Mouse (Mus musculus) CH12.LX (cell line): Measurements from ENCODE around the gene Hoxb2. TPM values are rescaled to one million over a fixed set of nuclear protein-coding genes. Genes with fewer than 3 reads are reported as not detected.

ENCODE experiments used
- DNase-seq: peaks from one replicate; pipeline ENCODE4 v3.0.0-alpha.2; 2013; ENCODE audit errors: extremely low read depth
- H3K27ac ChIP-seq: 2 replicates; pipeline ENCODE4 v1.5.1; 2012; ENCODE audit warnings: low read depth, mild to moderate bottlenecking, control low read depth, moderate library complexity; ENCODE audit not compliant: insufficient read depth
- H3K27me3 ChIP-seq: replicated peaks from 2 replicates; pipeline ENCODE3; 2012; ENCODE audit warnings: inconsistent platforms
- H3K36me3 ChIP-seq, 2 experiments: replicated peaks in 1 of 2; 2 replicates each; pipeline versions ENCODE3 to v1.6.1; 2012; ENCODE audit warnings: inconsistent platforms in 1 of 2, low read length in 1 of 2, mild to moderate bottlenecking in 1 of 2, mixed read lengths in 1 of 2, moderate library complexity in 1 of 2; ENCODE audit not compliant: control insufficient read depth in 1 of 2, insufficient read depth in 1 of 2
- H3K4me1 ChIP-seq, 2 experiments: 2 replicates each; pipeline ENCODE4 v1.6.1; 2012; ENCODE audit warnings: inconsistent platforms in 1 of 2, moderate library complexity in 1 of 2; ENCODE audit not compliant: insufficient read depth in 2 of 2, control insufficient read depth in 1 of 2
- H3K4me2 ChIP-seq: 2 replicates; pipeline ENCODE4 v1.6.1; 2012; ENCODE audit warnings: low read depth, mild to moderate bottlenecking, control low read depth; ENCODE audit not compliant: poor library complexity, insufficient read depth, severe bottlenecking
- H3K4me3 ChIP-seq, 3 experiments: fragments of 150-350 bp in 1 of 3; sonication (generic) in 1 of 3; replicated peaks in 1 of 3; 2 replicates each; pipeline versions ENCODE3 to v1.5.1; 2011 to 2012; ENCODE audit warnings: low read depth in 2 of 3, low read length in 2 of 3, mild to moderate bottlenecking in 2 of 3, moderate library complexity in 2 of 3, control low read depth in 1 of 3, improper control_type of control experiment in 1 of 3, inconsistent platforms in 1 of 3, mixed read lengths in 1 of 3; ENCODE audit not compliant: poor library complexity in 1 of 3
- H3K79me2 ChIP-seq: replicated peaks from 2 replicates; pipeline ENCODE4 v1.6.1; 2012; ENCODE audit warnings: mild to moderate bottlenecking, moderate library complexity; ENCODE audit not compliant: control insufficient read depth, poor library complexity, insufficient read depth, severe bottlenecking; ENCODE audit errors: extremely low read depth
- H3K9ac ChIP-seq: 2 replicates; pipeline ENCODE4 v1.6.1; 2012; ENCODE audit warnings: low read depth, mild to moderate bottlenecking, control low read depth, moderate library complexity; ENCODE audit not compliant: insufficient read depth
- H3K9me3 ChIP-seq: replicated peaks from 2 replicates; pipeline ENCODE3; 2012; ENCODE audit warnings: low read length, inconsistent platforms, mixed read lengths
- ETS1 ChIP-seq: conservative IDR thresholded peaks from 2 replicates; pipeline ENCODE4 v1.6.1; 2012; ENCODE audit warnings: low read depth, mild to moderate bottlenecking, inconsistent platforms, low read length, improper control_type of control experiment, moderate library complexity
- HCFC1 ChIP-seq: IDR thresholded peaks from 2 replicates; pipeline ENCODE4 v1.6.1; 2012; ENCODE audit warnings: low read depth, mild to moderate bottlenecking, inconsistent platforms, low read length, improper control_type of control experiment
- JUN ChIP-seq: IDR thresholded peaks from 2 replicates; pipeline ENCODE4 v1.6.1; 2011; ENCODE audit warnings: low read depth, mild to moderate bottlenecking, low read length, improper control_type of control experiment, moderate library complexity; ENCODE audit not compliant: insufficient read depth
- KAT2A ChIP-seq: IDR thresholded peaks from 2 replicates; pipeline ENCODE4 v1.6.1; 2012; ENCODE audit warnings: low read length, improper control_type of control experiment, inconsistent platforms; ENCODE audit not compliant: insufficient replicate concordance
- MAZ ChIP-seq: IDR thresholded peaks from 2 replicates; pipeline ENCODE4 v1.6.1; 2012; ENCODE audit warnings: low read depth, mild to moderate bottlenecking, inconsistent platforms, low read length, improper control_type of control experiment, moderate library complexity
- MEF2A ChIP-seq: IDR thresholded peaks from 2 replicates; pipeline ENCODE4 v1.6.1; 2014; ENCODE audit warnings: low read depth, mild to moderate bottlenecking, inconsistent platforms, low read length, improper control_type of control experiment, borderline replicate concordance
- POLR2AphosphoS2 ChIP-seq: IDR thresholded peaks from 2 replicates; pipeline ENCODE4 v1.6.1; 2011; ENCODE audit warnings: low read depth, low read length, improper control_type of control experiment
- TBP ChIP-seq: conservative IDR thresholded peaks from 2 replicates; pipeline ENCODE4 v1.6.1; 2011; ENCODE audit warnings: low read depth, low read length, improper control_type of control experiment
- ZKSCAN1 ChIP-seq: IDR thresholded peaks from 2 replicates; pipeline ENCODE4 v1.6.1; 2012; ENCODE audit warnings: low read depth, inconsistent platforms, low read length, improper control_type of control experiment, borderline replicate concordance
- dilution Hi-C: fragments of 300-500 bp; cut with MboI; formaldehyde crosslinking; loops from 2 replicates; pipeline ENCODE4 v1.14.3; 2020; ENCODE audit warnings: low sequenced_read_pairs; ENCODE audit not compliant: extremely low pct_unique_long_range_greater_than_20kb, extremely low pct_ligation_motif_present
- in situ Hi-C: fragments of 300-500 bp; cut with MboI; formaldehyde crosslinking; loops from 3 replicates; pipeline ENCODE4 v1.14.3; 2019; ENCODE audit warnings: low sequenced_read_pairs, low pct_ligation_motif_present, low pct_unique_long_range_greater_than_20kb, mixed read lengths
- polyA plus RNA-seq: library from polyadenylated mRNA; unstranded; fragments of >175 nt; gene quantifications from 2 replicates; pipeline ENCODE4 v1.2.1, GENCODE M21; 2012; ENCODE audit warnings: low read depth; ENCODE audit not compliant: insufficient read length
- total RNA-seq, 2 experiments: library from RNA; depleted of rRNA; stranded (reverse); fragments of 300-350 nt in 1 of 2; fragments of >200 nt in 1 of 2; gene quantifications; 2 replicates each; pipeline ENCODE4 v1.2.3; 2012 to 2014

Hoxb2 gene
- total and polyA plus RNA-seq, 3 experiments, result not detected

- H3K27ac ChIP-seq, result no peak overlapping the region
- TF ChIP-seq KAT2A, result no peak
- TF ChIP-seq ETS1, result no peak
- TF ChIP-seq, all 38 proteins: peak for 0
- Histone ChIP-seq H3K4me1 (peaks cover 0 to 7% of the 10 kb centered on the region in 2 experiments; a peak in 2 of 4 replicates), H3K27me3 (peaks cover 66% of the 10 kb centered on the region), H3K4me2 (no peak overlapping the region), H3K9me3 (peaks cover 26% of the 10 kb centered on the region), H3K79me2 (no peaks in the 10 kb centered on the region), H3K36me3 (no peaks in the 10 kb centered on the region), H3K4me3 (no peak overlapping the region), H3K9ac (no peak overlapping the region)
- no peak for DNase-seq
- dilution Hi-C loops, result no loop called here
- in situ Hi-C loops, result loop anchor here (25.0 kb wide), 1 partner anchor 233 kb away; no protein-coding TSS in a partner anchor
Observed at GRCm38 (mm10) chr11:96304381-96305195, 45.7 kb upstream of the Hoxb2 start.

DNA sequence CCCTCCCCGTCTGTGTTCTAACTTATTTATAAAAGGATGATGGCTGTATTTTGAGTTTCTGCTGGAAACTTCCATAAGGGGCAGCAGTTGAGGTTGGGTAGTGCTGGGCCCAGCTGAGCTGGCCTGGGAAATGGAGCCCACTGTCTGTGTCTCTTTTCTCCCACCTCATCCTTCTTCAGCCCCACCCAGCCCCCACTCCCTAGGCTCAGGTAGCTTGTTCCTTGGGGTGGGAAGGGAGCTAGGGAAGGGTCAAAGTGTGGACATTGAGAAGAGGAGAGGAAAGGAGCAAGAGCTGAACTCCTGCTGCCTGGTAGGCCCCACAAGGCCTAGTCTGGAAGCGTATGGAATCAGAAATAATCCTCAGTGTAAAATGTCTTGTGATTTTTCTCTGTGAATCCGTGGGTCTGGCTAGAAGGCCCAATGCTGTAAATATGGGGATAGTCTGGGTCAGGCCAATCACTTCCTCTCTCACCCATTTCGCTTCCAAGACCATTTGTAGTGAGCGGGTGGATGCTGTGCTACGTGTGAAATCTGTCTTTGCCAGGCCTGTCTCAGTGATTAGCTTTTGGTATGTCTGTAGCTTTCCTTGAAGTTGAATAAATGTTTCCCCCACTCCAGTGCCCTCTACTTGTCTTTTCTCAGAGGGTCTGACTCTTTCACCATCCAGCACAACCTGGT is 44.7 kb upstream of the Hoxb2 start:
- Histone ChIP-seq H3K27me3 (peaks cover 72% of the 10 kb centered on the region), H3K9ac (no peak overlapping the region)
- dilution Hi-C loops, result no loop called here
- TF ChIP-seq MAZ, result no peak
- no peak for TF ChIP-seq MEF2A
- TF ChIP-seq HCFC1, result no peak
- TF ChIP-seq POLR2AphosphoS2, result no peak
- TF ChIP-seq ZKSCAN1, result no peak
- no peak for TF ChIP-seq TBP
- no peak for TF ChIP-seq JUN
- TF ChIP-seq, all 38 proteins: peak for 0
- Histone ChIP-seq H3K4me1 (peaks cover 0 to 10% of the 10 kb centered on the region in 2 experiments; a peak in 2 of 4 replicates), H3K79me2 (no peaks in the 10 kb centered on the region), H3K9me3 (peaks cover 22% of the 10 kb centered on the region), H3K27ac (no peak overlapping the region), H3K36me3 (no peaks in the 10 kb centered on the region), H3K4me3 (no peak overlapping the region), H3K4me2 (no peak overlapping the region)
- in situ Hi-C loops, result loop anchor here (25.0 kb wide), 1 partner anchor 232 kb away; no protein-coding TSS in a partner anchor
- no peak for DNase-seq
